In the genomic region with DNA sequence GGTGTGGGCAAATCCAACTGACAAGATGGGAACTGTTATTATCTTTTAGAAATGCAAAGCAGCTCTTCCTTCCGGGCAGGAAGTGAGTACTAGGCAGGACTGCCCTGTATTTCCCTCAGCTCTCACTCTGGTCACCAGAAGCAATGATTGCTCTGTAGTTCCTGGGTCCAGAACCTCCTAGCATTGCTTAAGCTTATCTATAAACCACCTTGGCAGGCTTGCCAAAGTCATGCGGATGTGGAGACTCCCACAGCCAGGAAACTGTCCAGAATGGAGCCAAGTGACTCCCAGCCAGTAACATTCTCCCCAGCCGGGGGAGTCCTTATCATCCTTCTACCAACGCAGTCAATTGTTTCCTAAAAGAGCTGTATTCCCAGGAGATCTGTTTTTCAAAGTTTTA, we compare ENCODE assay signal across 10 mouse cellular contexts. TPM values are rescaled to one million over a fixed set of nuclear protein-coding genes. Genes with fewer than 3 reads are reported as not detected.
DNase-seq lines count a peak whose midpoint lies in the region; ATAC-seq lines count a peak whose summit lies in the region.
"Had no signal": no experiment of that assay in that cellular context is flagged by ENCODE, and none has a peak within 500 bp of the region (broad histone marks: within the 10 kb centered on the region; RNA-seq: fewer than 3 reads in every experiment).

No protein-coding gene starts in this region.

- no peak overlapping the region for H3K9ac ChIP-seq in intestine, embryonic 16.5 days (ENCODE audit: low read depth, low read length)
- no peak overlapping the region for H3K9ac ChIP-seq in lung, embryonic 16.5 days (ENCODE audit: low read length)
- H3K9ac ChIP-seq in hindbrain, embryonic 13.5 days = no peak overlapping the region
- H3K9ac ChIP-seq: embryonic facial prominence, embryonic 13.5 days had no signal

- H3K36me3 ChIP-seq in intestine, embryonic 16.5 days (ENCODE audit: control insufficient read depth, insufficient read depth, low read length) = no peaks in the 10 kb centered on the region
- H3K36me3 ChIP-seq in lung, embryonic 16.5 days (ENCODE audit: control insufficient read depth, insufficient read depth, low read length) = no peaks in the 10 kb centered on the region
- H3K36me3 ChIP-seq in hindbrain, embryonic 10.5 days = no peaks in the 10 kb centered on the region
- no peaks in the 10 kb centered on the region for H3K36me3 ChIP-seq in hindbrain, embryonic 13.5 days
- H3K36me3 ChIP-seq: embryonic facial prominence, embryonic 13.5 days had no signal

- H3K4me2 ChIP-seq in intestine, embryonic 16.5 days (ENCODE audit: low read depth, low read length) = no peak overlapping the region
- no peak overlapping the region for H3K4me2 ChIP-seq in lung, embryonic 16.5 days (ENCODE audit: low read depth, low read length)
- H3K4me2 ChIP-seq in hindbrain, embryonic 13.5 days = no peak overlapping the region
- H3K4me2 ChIP-seq: embryonic facial prominence, embryonic 13.5 days had no signal

- H3K4me1 ChIP-seq in intestine, embryonic 16.5 days (ENCODE audit: control insufficient read depth, insufficient read depth, low read length) = peaks cover 4% of the 10 kb centered on the region; the same call in 1 of the 2 replicates
- peaks cover 2% of the 10 kb centered on the region; the same call in 1 of the 2 replicates for H3K4me1 ChIP-seq in lung, embryonic 16.5 days (replicated peaks; ENCODE audit: control insufficient read depth, insufficient read depth, low read length)
- H3K4me1 ChIP-seq in hindbrain, embryonic 10.5 days (replicated peaks) = no peaks in the 10 kb centered on the region
- H3K4me1 ChIP-seq in hindbrain, embryonic 13.5 days (replicated peaks) = no peaks in the 10 kb centered on the region
- H3K4me1 ChIP-seq: embryonic facial prominence, embryonic 13.5 days had no signal

- H3K27me3 ChIP-seq in intestine, embryonic 16.5 days (replicated peaks; ENCODE audit: control insufficient read depth, insufficient read depth, low read length) = no peaks in the 10 kb centered on the region
- H3K27me3 ChIP-seq in lung, embryonic 16.5 days (ENCODE audit: control insufficient read depth, insufficient read depth, low read depth, low read length) = no peaks in the 10 kb centered on the region
- H3K27me3 ChIP-seq in hindbrain, embryonic 10.5 days (ENCODE audit: insufficient read depth, poor library complexity, severe bottlenecking) = no peaks in the 10 kb centered on the region
- H3K27me3 ChIP-seq in hindbrain, embryonic 13.5 days = no peaks in the 10 kb centered on the region
- H3K27me3 ChIP-seq: embryonic facial prominence, embryonic 13.5 days had no signal

- no peak overlapping the region for H3K4me3 ChIP-seq in intestine, embryonic 16.5 days (ENCODE audit: low read length)
- H3K4me3 ChIP-seq in lung, embryonic 16.5 days (ENCODE audit: low read length) = no peak overlapping the region
- no peak overlapping the region for H3K4me3 ChIP-seq in hindbrain, embryonic 10.5 days
- H3K4me3 ChIP-seq in hindbrain, embryonic 13.5 days = no peak overlapping the region
- H3K4me3 ChIP-seq: embryonic facial prominence, embryonic 13.5 days had no signal

- peak; percentile 70 for ATAC-seq in intestine, embryonic 16.5 days
- ATAC-seq in lung, embryonic 16.5 days (ENCODE audit: low read depth) = peak; percentile 76
- ATAC-seq in hindbrain, embryonic 13.5 days (ENCODE audit: low FRiP score) = no peak
- ATAC-seq: inflammation-experienced regulatory T-cells, adult 6 months had no signal

- peak overlapping the region; percentile 47 for H3K27ac ChIP-seq in intestine, embryonic 16.5 days (ENCODE audit: low read length)
- H3K27ac ChIP-seq in lung, embryonic 16.5 days (ENCODE audit: low read length) = no peak overlapping the region
- no peak overlapping the region for H3K27ac ChIP-seq in hindbrain, embryonic 10.5 days
- H3K27ac ChIP-seq in hindbrain, embryonic 13.5 days = no peak overlapping the region
- H3K27ac ChIP-seq: embryonic facial prominence, embryonic 13.5 days had no signal

- intact Hi-C loops in left cerebral cortex, postnatal 14 days (cut with DNase I) = no loop called here

- 45% methylated on average over 4 of the region's 4 CpGs for WGBS in intestine, embryonic 16.5 days
- 42% methylated on average over 4 of the region's 4 CpGs for WGBS in lung, embryonic 16.5 days
- 86% methylated on average over 4 of the region's 4 CpGs for WGBS in hindbrain, embryonic 10.5 days
- WGBS in hindbrain, embryonic 13.5 days = 78% methylated on average over 4 of the region's 4 CpGs

- DNase-seq in 416B (ENCODE audit: low read depth) = peak; percentile 94
- DNase-seq in adrenal gland, postnatal 25 days = peak; percentile 17
- no peak for DNase-seq in hindbrain, embryonic 10.5 days (ENCODE audit: low spot score)
- DNase-seq in layer of hippocampus, adult 18-20 months (ENCODE audit: low spot score in 2 of 2) = no peak
- no peak for DNase-seq in left cerebral cortex, postnatal 14 days (ENCODE audit: low spot score in 2 of 2)

- 0 out of 2 replicates have a peak, but pooled peaks cover 6% of the 10 kb centered on the region for H3K9me3 ChIP-seq in intestine, embryonic 16.5 days (ENCODE audit: control insufficient read depth, low read length)
- no peaks in the 10 kb centered on the region for H3K9me3 ChIP-seq in lung, embryonic 16.5 days (ENCODE audit: control insufficient read depth, low read length)
- no peaks in the 10 kb centered on the region for H3K9me3 ChIP-seq in hindbrain, embryonic 10.5 days
- H3K9me3 ChIP-seq in hindbrain, embryonic 13.5 days = no peaks in the 10 kb centered on the region
- H3K9me3 ChIP-seq: embryonic facial prominence, embryonic 13.5 days had no signal

RNA-seq across cellular contexts. Expression of gene Gpr39, which starts 13.7 kb away (rescaled TPM):
- total RNA-seq in adrenal gland, postnatal 25 days (2021) = 0.12 TPM in 1 of 2 replicates, not detected in the other
- polyA plus RNA-seq in intestine, embryonic 16.5 days (2015; fragmentation: Nextera tagmentation; extraction: Ambion mirVana) = 8.7 and 9.0 TPM in 2 replicates
- 4.6 and 4.9 TPM in 2 replicates for polyA plus RNA-seq in lung, embryonic 16.5 days (2015; fragmentation: Nextera tagmentation; extraction: Ambion mirVana)
- polyA plus RNA-seq in hindbrain, embryonic 10.5 days (2016; fragmentation: Nextera tagmentation; extraction: Ambion mirVana) = 0.20 TPM in 1 of 2 replicates, not detected in the other
- under 1 TPM in 1 of 2 experiments, not detected in 1; 0.27 TPM for total RNA-seq in layer of hippocampus, adult 18-20 months (2021)
- 0.08 TPM in 1 of 2 replicates, not detected in the other for polyA plus RNA-seq in hindbrain, embryonic 13.5 days (2015; fragmentation: Nextera tagmentation; extraction: Ambion mirVana)
- under 1 TPM; 0.53 to 0.59 TPM for total RNA-seq in left cerebral cortex, postnatal 14 days (2021)
- polyA plus RNA-seq: embryonic facial prominence, embryonic 13.5 days; inflammation-experienced regulatory T-cells, adult 6 months had no signal

Comparison
In these comparisons a context has a peak if more than half of its experiments do, and no peak if none do; other contexts are left out.
1. DNase-seq: peak in 416B (single experiment) and adrenal gland, postnatal 25 days (single experiment); none in hindbrain, embryonic 10.5 days (single experiment), layer of hippocampus, adult 18-20 months (0 of 2) and left cerebral cortex, postnatal 14 days (0 of 2).